Mouse (Mus musculus) testis, adult 2 months (tissue): ENCODE measurements around the gene Ltv1.

Source experiments
- CTCF ChIP-seq: fragments of 200-500 bp; IDR thresholded peaks from 2 replicates; pipeline ENCODE4 v1.5.1; 2012; ENCODE audit warnings: low read depth, mild to moderate bottlenecking, inconsistent platforms, low read length, moderate library complexity; ENCODE audit not compliant: control insufficient read depth, insufficient read depth, insufficient replicate concordance
- POLR2A ChIP-seq: fragments of 200-500 bp; IDR thresholded peaks from 2 replicates; pipeline ENCODE4 v1.6.1; 2012; ENCODE audit warnings: low read depth, mild to moderate bottlenecking, inconsistent platforms, low read length, moderate library complexity; ENCODE audit not compliant: control insufficient read depth

DNA sequence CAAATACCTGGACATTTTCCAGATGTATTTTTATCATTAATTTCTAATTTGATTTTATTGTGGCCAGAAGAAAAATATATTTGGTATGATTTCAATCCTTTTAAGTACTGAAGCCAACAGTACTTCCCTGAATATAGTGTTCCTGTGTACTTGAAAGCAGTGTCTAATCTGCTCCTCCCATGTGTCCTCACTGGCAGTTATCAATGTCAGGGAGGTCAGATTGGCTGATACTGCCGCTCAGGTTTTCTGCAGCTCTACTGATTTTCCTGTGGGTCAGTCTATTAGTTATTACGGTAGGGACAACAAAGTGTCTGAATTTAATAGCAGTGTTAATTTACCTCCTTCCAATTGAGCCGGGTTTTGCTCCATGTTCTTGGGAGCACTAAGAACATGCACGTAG lies 30.9 kb downstream of the Ltv1 start:
- TF ChIP-seq CTCF (no peak), POLR2A (no peak)
